Mouse (Mus musculus) ES-Bruce4 (cell line): ENCODE data around the gene Lmtk2.

Source experiments
- CTCF ChIP-seq: IDR thresholded peaks from one replicate; pipeline ENCODE4 v1.8.1; 2011; ENCODE audit warnings: low read depth, low read length
- EP300 ChIP-seq: IDR thresholded peaks from 2 replicates; pipeline ENCODE4 v1.6.1; 2011; ENCODE audit warnings: low read depth, low read length; ENCODE audit not compliant: insufficient read depth
- POLR2A ChIP-seq: IDR thresholded peaks from one replicate; pipeline ENCODE4 v1.8.1; 2011; ENCODE audit warnings: low read length; ENCODE audit not compliant: insufficient read depth

- TF ChIP-seq CTCF = no peak
- no peak for TF ChIP-seq EP300
- TF ChIP-seq POLR2A = no peak
Measured at GRCm38 (mm10) chr5:144206069-144206468, 105.8 kb downstream of the Lmtk2 start.
